Mouse (Mus musculus) forebrain, embryonic 10.5 days (tissue): ENCODE data around the gene Lcor. TPM values are rescaled to one million over a fixed set of nuclear protein-coding genes. Genes with fewer than 3 reads are reported as not detected.
A peak's percentile ranks its signal among the peaks of the same experiment; 100 is the strongest.

Source experiments
- DNase-seq: peaks from one replicate; pipeline ENCODE4 v3.0.0-alpha.2; 2017; ENCODE audit warnings: low spot score; ENCODE audit errors: extremely low spot score
- H3K27ac ChIP-seq: fragments of 300-500 bp; sonication (generic); 2 replicates; pipeline ENCODE4 v1.5.1; 2016; ENCODE audit warnings: mild to moderate bottlenecking
- H3K27me3 ChIP-seq: fragments of 300-500 bp; sonication (generic); 2 replicates; pipeline ENCODE4 v1.6.1; 2016; ENCODE audit warnings: mild to moderate bottlenecking; ENCODE audit not compliant: poor library complexity, severe bottlenecking
- H3K36me3 ChIP-seq: fragments of 300-500 bp; sonication (generic); replicated peaks from 2 replicates; pipeline ENCODE4 v1.6.1; 2016; ENCODE audit warnings: mild to moderate bottlenecking, moderate library complexity
- H3K4me1 ChIP-seq: fragments of 300-500 bp; sonication (generic); 2 replicates; pipeline ENCODE4 v1.6.1; 2016
- H3K4me3 ChIP-seq: fragments of 300-500 bp; sonication (generic); 2 replicates; pipeline ENCODE4 v1.5.1; 2016; ENCODE audit warnings: mild to moderate bottlenecking, moderate library complexity
- H3K9me3 ChIP-seq: fragments of 300-500 bp; sonication (generic); 2 replicates; pipeline ENCODE4 v1.6.1; 2016; ENCODE audit warnings: mild to moderate bottlenecking, moderate library complexity
- WGBS: fragments of 180-500 bp; shearing (Covaris S2); methylation state at CpG from one replicate; pipeline ENCODE4 v1.1.7; 2016; 5-methylcytosine and 5-hydroxymethylcytosine counted together
- polyA plus RNA-seq: library from polyadenylated mRNA; unstranded; fragments of >200 nt; fragmentation: Nextera tagmentation; extraction: Ambion mirVana; gene quantifications from 2 replicates; pipeline ENCODE4 v1.2.1, GENCODE M21; 2016

Gene Lcor
- polyA plus RNA-seq, 1 experiment from 2014 or later: 15.9 TPM

DNA sequence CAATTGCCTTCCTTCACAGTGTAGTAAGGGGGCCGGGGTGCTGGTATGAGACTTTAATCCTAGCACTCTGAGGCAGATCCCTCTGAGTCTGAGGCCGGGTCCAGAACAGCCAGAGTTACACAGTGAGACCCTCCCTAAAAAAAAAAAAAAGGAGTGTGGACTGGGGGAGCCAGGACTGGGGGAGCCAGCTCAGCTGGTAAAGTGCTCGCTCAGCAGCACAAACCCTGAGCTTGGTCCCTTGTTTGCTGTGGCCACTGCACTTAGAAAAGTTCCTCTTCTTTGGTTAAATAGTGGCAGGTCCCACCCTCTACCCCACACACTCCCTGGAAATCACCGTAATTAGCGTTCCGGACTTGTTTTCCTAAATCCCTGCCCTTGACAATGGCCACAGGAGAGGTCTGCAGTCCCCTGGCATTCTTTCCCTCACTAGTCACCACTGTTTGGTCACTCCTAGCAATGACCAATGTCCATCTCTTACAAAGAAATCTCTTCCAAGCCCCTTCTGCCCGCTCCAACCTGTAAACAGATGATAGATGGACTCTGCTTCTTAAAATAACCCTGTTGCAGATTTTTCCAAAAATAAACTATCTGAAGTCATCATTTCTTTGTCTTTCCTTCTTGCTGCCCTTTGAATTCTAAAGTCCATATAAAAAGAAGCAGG lies 32.9 kb upstream of the Lcor start:
- Histone ChIP-seq H3K27me3 (no peaks in the 10 kb centered on the region), H3K4me1 (peaks cover 29% of the 10 kb centered on the region), H3K36me3 (no peaks in the 10 kb centered on the region), H3K27ac (no peak overlapping the region), H3K9me3 (no peaks in the 10 kb centered on the region), H3K4me3 (no peak overlapping the region)
- WGBS: 68% methylated on average over 7 of the region's 7 CpGs
- no peak for DNase-seq

GRCm38 (mm10) chr19:41452166-41452565 lies 30.3 kb upstream of the Lcor start:
- DNase-seq: no peak
- H3K36me3 ChIP-seq: no peaks in the 10 kb centered on the region
- no peaks in the 10 kb centered on the region for H3K27me3 ChIP-seq
- H3K4me1 ChIP-seq: peaks cover 16% of the 10 kb centered on the region
- H3K27ac ChIP-seq: no peak overlapping the region
- 23% methylated on average over 3 of the region's 3 CpGs for WGBS
- H3K9me3 ChIP-seq: no peaks in the 10 kb centered on the region
- no peak overlapping the region for H3K4me3 ChIP-seq

DNA sequence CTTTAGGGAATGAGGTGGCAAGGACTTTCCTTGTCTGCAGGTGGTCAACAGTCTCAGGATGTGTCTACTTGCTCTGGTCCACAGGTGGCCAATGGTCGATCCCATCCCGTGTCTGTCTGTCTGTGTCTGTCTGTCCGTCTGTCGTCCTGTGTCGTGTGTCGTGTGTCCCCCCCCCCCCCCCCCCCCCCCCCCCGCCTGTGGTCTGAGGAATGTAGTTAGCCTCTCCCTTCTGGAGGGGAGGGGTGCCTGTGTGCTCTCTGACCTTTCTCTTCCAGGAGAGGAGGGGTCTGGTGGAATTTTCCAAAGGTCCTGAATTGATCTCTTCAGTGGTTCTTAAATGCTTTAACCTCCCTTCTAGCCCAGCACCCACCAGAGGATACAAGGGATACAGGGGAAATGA lies 27.8 kb upstream of the Lcor start:
- WGBS: 83% methylated on average over 6 of the region's 7 CpGs
- no peaks in the 10 kb centered on the region for H3K36me3 ChIP-seq
- DNase-seq: no peak

DNA sequence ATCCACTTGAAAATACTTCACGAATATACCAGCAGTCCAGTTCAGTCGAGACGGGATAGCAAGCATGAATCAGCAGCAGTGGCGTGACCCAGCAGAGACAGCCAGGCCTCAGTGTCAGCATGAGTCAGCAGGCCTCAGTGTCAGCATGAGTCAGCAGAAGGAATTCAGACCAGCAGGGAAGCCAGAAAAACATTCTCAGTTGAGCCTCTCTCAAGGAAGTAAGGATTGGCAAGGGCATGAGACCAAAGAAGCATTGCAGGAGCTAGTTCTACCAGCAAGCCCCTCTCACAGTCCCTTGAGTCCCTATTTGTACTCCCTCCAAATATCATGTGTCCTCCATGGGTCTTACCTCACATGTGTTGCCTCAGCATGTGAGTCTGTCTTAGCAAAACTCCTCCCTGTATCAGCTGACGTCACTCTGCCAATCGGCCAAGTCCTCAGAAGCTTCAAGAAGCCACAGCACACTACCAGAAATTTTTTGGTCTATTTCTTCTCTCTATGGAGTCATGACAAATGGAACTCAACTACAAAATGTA lies 27.3 kb upstream of the Lcor start:
- H3K27me3 ChIP-seq: no peaks in the 10 kb centered on the region
- no peak overlapping the region for H3K27ac ChIP-seq
- WGBS: 83% methylated on average over 6 of the region's 6 CpGs
- H3K36me3 ChIP-seq: no peaks in the 10 kb centered on the region
- no peaks in the 10 kb centered on the region for H3K9me3 ChIP-seq
- H3K4me1 ChIP-seq: peaks cover 8% of the 10 kb centered on the region
- no peak overlapping the region for H3K4me3 ChIP-seq
- no peak for DNase-seq

More for the DNA sequence above, 27.8 kb upstream of the Lcor start:
- Histone ChIP-seq H3K27ac (no peak overlapping the region), H3K27me3 (no peaks in the 10 kb centered on the region), H3K4me1 (peaks cover 11% of the 10 kb centered on the region), H3K9me3 (no peaks in the 10 kb centered on the region), H3K4me3 (no peak overlapping the region)

DNA sequence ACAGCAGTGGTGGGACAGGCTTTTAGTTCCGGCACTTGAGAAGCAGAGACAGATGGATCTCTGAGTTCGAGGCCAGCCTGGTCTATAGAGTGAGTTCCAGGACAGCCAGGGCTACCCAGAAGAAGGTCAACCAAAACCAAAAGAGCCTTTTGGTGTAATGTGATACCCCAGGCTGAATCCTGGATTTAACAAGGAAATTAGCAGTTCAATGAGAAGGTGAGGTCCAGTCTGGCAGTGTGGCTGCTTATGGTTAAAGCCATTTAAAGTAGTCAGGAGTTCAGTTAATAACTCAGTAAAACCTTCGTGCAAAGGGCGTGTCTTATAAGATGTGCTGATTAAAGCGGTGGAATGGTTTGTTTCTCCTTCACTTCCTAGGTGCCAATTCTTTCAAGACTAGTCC lies 25.3 kb upstream of the Lcor start:
- Histone ChIP-seq H3K36me3 (no peaks in the 10 kb centered on the region), H3K27me3 (no peaks in the 10 kb centered on the region), H3K9me3 (no peaks in the 10 kb centered on the region), H3K4me3 (no peak overlapping the region), H3K27ac (no peak overlapping the region), H3K4me1 (peaks cover 2% of the 10 kb centered on the region)
- no peak for DNase-seq
- WGBS: 82% methylated on average over 5 of the region's 5 CpGs

DNA sequence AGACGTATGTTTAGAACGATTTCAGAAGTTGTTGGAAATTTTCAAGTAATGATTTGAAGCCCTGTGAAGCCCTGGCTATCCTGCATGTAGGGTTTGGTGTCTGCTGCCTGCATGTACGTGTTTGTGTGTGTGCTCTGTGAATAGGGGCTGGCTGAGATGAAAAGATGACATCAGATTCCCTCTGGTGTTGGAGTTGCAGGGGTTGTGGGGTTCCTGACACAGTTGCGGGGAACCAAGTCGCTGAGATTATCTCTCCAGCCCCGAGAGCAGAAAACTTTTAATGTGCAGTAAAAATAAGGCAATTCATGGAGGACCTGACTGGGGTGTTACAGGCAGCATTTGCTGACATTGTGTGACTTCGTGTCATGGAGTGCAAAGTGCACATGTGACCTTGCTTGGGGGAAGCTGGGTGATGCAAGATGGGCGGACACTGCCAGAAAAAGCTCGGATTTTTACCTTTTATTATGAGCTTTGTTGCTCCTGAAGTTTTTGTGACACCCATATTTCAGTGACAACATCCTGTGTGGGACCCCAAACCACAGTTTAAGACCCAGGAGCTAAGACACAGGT lies 20.2 kb upstream of the Lcor start:
- no peaks in the 10 kb centered on the region for H3K27me3 ChIP-seq
- H3K36me3 ChIP-seq: no peaks in the 10 kb centered on the region
- WGBS: 85% methylated on average over 9 of the region's 9 CpGs
- H3K27ac ChIP-seq: no peak overlapping the region
- no peak overlapping the region for H3K4me3 ChIP-seq
- no peaks in the 10 kb centered on the region for H3K9me3 ChIP-seq
- DNase-seq: no peak
- no peaks in the 10 kb centered on the region for H3K4me1 ChIP-seq

- WGBS: 90% methylated on average over 5 of the region's 5 CpGs
These were observed 18.6 kb upstream of the Lcor start for GRCm38 (mm10) chr19:41463841-41464240.

GRCm38 (mm10) chr19:41466475-41466874 lies 16.0 kb upstream of the Lcor start:
- Histone ChIP-seq H3K9me3 (no peaks in the 10 kb centered on the region), H3K4me1 (no peaks in the 10 kb centered on the region), H3K36me3 (no peaks in the 10 kb centered on the region), H3K4me3 (no peak overlapping the region), H3K27ac (no peak overlapping the region), H3K27me3 (no peaks in the 10 kb centered on the region)
- DNase-seq: no peak
- 88% methylated on average over 3 of the region's 3 CpGs for WGBS

More at GRCm38 (mm10) chr19:41463841-41464240, 18.6 kb upstream of the Lcor start:
- Histone ChIP-seq H3K36me3 (no peaks in the 10 kb centered on the region), H3K27ac (no peak overlapping the region), H3K27me3 (no peaks in the 10 kb centered on the region), H3K4me1 (no peaks in the 10 kb centered on the region), H3K4me3 (no peak overlapping the region), H3K9me3 (no peaks in the 10 kb centered on the region)
- no peak for DNase-seq

DNA sequence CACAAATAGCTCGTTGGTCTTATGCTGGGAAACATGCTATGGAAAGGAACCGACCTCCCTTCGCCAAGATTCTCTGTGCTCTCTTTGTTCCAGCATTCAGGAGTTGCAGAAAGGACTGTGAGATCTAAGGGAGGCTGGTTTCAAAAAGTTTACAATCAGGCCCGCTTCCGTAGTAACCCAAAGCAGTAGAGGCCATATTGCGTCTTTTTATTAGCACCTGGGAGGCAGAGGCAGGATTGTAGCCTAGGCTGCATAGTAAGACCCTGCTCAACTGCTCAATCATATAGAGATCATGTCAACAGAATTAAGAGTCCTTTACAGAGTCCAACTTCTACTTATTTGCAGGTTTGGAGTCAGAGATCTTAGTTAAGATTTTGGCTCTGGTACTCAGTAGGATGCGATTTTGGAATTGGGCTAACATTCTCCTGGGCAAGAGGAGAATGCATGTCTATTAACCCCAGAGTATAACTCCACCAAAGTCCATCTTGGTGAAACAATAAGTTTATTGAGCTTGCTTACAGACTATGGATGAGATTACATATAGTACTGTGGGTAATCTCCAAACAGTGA lies 8.8 kb upstream of the Lcor start:
- Histone ChIP-seq H3K4me1 (peaks cover 10% of the 10 kb centered on the region; the same call in 1 of the 2 replicates), H3K9me3 (no peaks in the 10 kb centered on the region), H3K36me3 (no peaks in the 10 kb centered on the region), H3K4me3 (no peak overlapping the region), H3K27me3 (no peaks in the 10 kb centered on the region), H3K27ac (no peak overlapping the region)
- WGBS: 93% methylated on average over 7 of the region's 7 CpGs
- DNase-seq: no peak

DNA sequence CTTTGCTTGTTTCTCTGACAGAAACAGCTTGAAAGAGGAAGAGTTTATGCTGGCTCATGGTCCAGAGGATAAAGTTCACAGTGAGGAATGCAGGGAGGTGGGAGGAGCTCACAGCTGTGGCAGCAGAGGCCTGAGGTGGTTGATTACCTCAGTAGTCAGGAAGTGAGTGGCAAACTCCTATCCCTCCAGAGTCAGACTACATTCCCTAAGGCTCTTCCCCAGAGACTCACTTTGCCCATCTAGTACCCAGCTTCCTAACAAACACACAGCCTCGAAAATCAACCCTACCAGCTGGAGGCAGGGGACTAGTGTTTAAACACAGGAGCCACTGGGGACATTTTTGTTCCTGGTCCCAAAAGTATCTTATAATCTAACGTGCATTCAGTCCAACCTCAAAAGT lies 7.5 kb upstream of the Lcor start:
- no peak for DNase-seq
- Histone ChIP-seq H3K4me1 (peaks cover 10% of the 10 kb centered on the region; the same call in 1 of the 2 replicates), H3K27me3 (no peaks in the 10 kb centered on the region), H3K9me3 (no peaks in the 10 kb centered on the region), H3K27ac (no peak overlapping the region), H3K36me3 (no peaks in the 10 kb centered on the region), H3K4me3 (no peak overlapping the region)
- WGBS: 71% methylated on average over 2 of the region's 2 CpGs

DNA sequence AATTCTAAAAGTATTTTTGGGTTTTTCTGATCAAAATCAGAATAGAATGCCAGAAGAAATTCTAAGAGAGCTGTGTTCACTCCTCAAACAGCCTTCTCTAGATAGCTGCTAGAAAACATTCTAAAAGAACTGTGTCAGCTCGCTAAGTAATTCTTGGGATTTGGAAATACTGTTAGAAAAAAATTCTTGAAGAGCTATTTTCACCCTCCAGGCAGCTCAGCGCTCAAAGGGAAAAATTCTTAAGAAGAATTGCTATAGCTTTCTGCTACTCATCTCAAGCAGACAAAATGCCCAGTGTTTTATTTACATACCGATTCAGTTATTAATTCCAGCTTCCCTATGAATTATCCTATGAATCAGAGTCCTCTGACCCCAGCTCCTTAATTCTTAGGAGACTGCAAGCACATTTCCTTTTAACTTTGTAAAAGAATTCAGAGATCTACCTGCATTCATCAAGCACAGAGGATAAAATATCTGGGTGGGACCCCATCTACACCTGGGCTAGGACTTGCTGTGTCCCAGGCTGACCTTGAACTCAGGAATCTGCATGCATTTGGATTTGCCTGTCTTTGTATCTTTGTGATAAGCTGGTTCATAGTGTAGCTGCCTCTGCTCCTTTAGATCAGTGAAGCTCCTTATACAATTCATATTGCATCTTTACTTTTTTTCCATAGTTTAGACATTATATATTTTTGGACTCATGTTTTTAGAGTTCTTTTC lies 5.7 kb upstream of the Lcor start:
- 91% methylated on average over 3 of the region's 3 CpGs for WGBS
- H3K27me3 ChIP-seq: no peaks in the 10 kb centered on the region; the same call in 1 of the 2 replicates
- H3K36me3 ChIP-seq: no peaks in the 10 kb centered on the region
- no peak overlapping the region for H3K27ac ChIP-seq
- DNase-seq: no peak
- peaks cover 17% of the 10 kb centered on the region for H3K4me1 ChIP-seq
- H3K4me3 ChIP-seq: no peak overlapping the region
- H3K9me3 ChIP-seq: no peaks in the 10 kb centered on the region

DNA sequence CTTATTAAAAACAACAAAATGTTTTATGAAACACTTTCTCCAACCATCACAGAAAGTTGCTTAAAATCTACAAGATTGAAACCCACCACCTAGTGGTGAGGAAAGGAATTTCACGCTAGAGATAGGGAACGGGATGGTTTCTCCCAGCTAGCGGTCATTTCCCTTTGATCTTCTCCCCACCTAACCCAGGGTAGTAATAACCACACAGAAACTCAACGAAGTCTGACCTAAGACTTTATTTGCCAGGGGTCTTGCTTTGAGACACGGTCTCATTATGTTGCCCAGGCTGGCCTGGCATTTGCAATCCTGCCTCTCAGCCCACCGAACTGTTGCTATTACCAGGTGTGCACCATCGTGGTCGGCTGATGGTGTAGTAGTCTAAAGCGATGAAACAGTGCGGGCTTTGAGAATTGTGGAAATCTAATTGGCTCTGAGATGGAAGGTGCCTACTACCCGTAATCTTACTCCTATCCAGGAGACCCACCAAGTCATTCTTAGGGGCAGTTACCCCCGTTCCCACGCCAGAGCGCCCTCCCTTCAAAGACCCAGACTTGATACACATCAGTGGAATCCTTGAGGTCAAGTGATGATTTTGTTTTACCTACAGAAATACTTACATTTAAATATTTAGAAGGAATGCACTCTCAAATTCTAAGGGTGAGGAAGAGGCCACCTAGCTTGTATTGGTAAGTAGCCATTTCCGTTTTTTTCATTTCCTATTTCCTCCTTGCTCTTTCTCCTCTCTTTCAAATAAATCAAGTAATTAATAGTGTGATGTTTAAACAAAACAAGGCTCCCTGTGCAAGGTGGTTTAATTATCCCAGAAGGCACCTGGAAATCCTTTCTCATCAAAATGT lies 1.2 kb upstream of the Lcor start:
- Histone ChIP-seq H3K36me3 (no peaks in the 10 kb centered on the region), H3K4me1 (peaks cover 34% of the 10 kb centered on the region), H3K4me3 (peak overlapping the region; percentile 97), H3K9me3 (no peaks in the 10 kb centered on the region), H3K27me3 (no peaks in the 10 kb centered on the region; the same call in 1 of the 2 replicates), H3K27ac (0 out of 2 replicates have a peak overlapping the region, but pooled peaks have one; percentile 99)
- DNase-seq: peak; percentile 24
- WGBS: 13% methylated on average over 15 of the region's 15 CpGs
